Mouse (Mus musculus): ENCODE results near the gene Tfcp2.

The Tfcp2 gene

DNA sequence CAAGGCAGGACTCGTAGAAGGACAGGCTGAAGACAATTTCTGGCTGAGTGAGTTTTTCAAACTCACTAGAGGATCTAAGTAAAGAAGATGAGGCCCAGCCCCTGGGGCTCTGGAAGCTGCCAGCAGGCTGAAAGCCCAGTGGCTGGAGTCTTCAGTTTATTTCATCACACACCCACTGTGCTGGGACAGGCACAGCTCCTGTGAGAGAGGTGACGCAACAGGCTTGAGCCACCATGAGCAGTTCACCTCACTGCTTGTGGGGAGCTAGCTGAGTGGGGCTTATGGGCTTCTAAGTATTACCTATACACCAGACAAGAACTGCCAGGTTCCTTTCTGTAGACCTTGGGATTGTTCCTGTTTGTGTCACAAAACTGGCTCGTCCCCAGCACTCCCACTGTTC is 66.2 kb downstream of the Tfcp2 start:
- DNase-seq (ENCODE audit: low spot score) = peak; percentile 38

DNA sequence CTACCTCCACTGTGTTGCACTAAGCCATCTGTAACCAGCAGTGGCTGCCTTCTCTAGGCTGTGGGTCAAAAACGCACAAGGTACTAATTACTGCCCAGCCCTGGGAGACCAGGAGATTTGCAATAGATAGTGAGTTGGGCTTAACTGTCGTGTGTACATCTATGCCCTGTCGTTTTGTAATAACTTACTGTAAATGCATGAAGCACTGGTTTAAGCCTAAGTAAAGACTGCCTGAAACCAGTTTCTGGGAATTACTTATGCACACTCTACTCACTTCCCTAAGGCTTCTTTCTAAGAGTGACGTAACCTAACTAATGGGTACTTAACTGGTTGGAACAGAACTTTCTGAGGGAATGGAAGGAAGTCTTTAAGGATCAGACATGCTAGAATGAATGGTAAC is 72.9 kb downstream of the Tfcp2 start:
- DNase-seq (ENCODE audit: low spot score) = no peak

DNA sequence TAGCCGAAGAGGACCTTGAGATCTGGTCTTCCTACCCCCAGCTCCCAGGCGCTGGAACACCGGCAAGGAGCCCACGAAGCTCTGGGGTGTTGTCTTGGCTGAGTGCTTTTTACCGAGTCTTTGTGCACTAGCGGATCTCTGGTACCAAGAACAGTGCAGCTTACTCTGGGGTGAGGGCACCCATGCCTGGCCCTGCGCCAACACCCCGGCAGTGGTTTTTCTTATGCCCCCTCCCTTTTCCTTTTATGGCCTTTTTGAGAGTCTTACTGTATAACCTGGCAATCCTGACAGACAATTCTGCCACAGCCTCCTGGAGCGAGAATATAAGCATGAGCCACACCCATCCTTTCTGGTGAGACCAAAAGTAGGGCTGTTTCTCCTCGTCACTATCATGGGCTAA is 73.5 kb downstream of the Tfcp2 start:
- no peak for DNase-seq (ENCODE audit: low spot score)

DNA sequence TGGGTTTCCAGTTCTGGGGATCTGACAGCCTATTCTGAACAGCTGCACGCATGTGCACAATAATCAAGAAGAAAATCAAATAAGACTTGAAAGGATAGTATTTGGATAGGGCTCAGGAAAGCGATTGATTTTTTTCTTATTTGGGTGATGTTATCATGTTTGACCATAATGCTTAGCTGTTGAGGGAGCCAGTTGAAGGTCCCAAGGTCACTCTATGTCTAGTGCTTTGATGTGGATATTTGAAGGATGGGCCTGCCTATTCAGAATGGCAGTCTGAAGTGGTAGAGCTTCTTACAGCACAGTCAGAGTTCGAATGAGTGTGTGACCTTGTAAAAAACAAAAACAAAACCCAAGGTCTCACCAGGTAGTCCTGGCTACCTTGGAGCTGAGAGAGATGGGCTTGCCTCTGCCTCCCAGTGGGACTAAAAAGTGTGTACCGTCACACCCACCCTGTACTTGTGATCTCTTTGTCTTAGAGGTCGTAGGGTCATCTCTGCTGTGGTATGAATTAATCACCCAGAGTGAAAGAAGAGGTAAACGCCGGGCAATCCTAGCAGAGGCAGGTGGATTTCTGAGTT is 77.8 kb downstream of the Tfcp2 start:
- no peak for DNase-seq (ENCODE audit: low spot score)

DNA sequence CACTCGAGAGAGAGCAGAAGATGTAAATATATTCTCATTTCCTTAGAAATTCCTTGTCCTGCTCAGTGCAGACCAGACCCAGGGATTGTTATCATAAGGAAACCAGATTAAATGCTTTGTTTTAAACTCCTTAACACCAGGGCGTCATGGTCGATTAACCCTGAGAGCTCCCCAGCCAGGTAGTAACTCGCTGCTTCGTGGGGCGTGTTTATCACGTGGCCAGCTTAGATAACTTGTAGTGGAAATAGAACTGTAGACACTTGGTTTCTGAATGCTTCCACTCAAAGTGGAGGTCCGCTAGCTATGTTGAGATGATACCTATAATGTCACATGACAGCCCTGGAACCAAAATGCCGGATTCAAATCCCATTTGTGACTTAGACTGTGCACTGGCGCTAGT is 81.8 kb downstream of the Tfcp2 start:
- no peak for DNase-seq (ENCODE audit: low spot score)

DNA sequence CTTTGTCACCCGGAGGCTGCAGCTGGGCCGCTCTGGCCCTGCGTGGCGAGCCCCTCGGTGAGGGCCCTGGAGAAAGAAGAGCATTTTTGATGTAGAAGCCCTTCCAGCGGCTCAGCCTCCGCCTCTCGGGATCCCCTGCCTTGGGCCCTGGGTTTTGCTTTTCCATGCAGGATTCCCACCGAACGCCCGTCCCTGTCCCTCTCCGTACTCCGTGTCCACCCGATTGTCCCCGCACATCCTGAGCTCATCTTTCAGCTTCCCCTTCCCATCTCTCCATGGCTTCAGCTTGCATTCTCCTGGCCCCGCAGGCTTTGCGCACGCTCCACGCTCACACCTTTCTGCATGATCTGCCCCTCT is 82.6 kb downstream of the Tfcp2 start:
- no peak for DNase-seq (ENCODE audit: low spot score)

DNA sequence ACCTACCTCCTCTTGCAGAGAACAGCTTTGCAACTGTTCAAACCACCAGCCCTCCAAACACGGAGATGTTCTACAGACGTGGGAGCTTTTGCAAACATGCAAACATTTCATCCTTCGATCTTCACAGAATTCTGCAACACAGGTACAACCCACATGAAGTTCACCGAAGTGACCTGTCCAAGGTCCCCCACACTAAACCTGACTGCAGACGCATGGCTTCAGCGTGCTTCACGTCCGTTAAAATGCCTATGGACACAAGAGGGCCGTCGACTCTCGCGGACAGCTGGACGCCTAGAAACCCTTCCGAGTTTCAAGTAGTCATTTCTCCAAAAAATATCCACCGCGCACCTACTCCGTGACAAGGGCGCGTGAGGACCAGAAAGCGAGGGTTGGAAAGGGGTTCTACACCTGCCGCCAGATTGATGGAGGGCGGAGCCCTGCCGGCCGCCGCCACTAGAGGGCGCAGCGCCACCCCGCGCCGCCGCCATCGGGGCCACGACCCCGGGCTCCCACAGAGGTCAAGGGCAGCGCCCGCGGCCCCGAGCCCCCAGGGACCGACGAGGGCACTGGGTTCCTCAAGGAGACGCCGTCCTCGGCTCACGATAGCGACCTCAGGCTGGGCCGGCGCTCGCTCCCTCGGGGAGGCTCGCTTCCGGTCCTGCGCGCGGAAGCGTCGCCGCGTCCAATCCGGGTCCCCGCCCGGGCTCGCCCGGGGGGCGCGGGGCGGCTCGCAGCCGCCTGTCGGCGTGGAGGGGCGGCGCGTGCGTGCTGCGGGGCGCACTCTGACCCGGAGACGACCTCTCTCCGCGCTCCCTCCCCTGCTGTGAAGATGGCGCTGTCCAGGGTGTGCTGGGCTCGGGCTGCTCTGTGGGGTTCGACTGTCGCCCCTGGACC is 83.3 kb downstream of the Tfcp2 start, which contains the start of gene Letmd1:
Gene Letmd1, plus strand, starts transcription at position 729 of the 894 bp plus-strand sequence.
- DNase-seq (ENCODE audit: low spot score) = peak; percentile 84

DNA sequence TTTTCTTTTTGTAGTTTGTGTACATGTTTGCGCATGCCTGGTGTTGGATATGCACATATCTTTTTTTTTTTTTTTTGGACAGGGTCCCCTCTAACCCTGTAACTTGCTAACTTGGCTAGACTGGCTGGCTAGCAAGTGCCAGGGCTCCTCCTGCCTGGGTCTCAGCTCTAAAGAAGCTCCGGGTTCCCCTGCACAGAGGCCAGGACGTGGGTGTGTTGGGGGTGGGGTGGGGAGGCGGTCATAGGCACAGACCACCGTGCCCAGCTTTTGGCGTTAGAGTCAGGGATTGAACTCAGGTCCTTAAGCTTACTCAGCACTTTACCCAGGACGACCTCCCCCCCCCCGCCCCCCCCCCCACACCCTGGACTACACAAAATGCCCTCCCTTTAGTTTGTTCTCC is 84.1 kb downstream of the Tfcp2 start:
- DNase-seq (ENCODE audit: low spot score) = no peak

DNA sequence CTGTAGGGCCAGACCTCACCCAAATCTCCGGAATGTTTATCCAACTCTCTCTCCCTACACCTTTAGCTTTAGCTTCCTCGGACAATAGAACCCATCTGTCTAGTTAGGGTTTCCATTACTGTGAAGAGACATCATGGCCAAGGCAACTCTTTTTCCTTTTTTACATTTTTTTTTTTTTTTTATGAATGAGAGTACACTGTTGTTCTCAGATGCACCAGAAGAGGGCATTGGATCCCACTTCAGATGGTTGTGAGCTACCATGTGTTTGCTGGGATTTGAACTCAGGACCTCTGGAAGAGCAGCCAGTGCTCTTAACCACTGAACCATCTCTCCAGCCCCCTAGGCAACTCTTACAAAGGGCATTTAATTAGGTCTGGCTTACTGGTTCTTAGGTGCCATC is 86.4 kb downstream of the Tfcp2 start:
- no peak for DNase-seq (ENCODE audit: low spot score)

DNA sequence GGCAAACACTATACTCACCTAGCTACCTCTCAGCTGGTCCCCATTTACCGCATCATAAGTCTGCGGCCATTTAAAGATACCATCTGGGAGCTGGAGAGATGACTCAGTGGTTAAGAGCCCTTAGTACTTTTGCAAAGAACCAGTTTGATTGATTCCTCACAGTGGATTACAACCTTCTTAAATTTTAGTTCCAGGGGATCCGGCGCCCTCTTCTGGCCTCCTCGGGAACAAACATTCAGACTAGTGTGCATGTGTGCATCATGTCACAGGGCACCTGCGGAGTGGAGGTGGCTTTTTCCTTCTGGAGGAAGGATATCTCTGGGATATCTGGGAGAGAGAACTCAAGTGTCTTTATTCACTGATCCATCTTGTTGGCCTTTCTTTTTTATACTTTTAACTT is 88.1 kb downstream of the Tfcp2 start:
- DNase-seq (ENCODE audit: low spot score) = peak; percentile 71

DNA sequence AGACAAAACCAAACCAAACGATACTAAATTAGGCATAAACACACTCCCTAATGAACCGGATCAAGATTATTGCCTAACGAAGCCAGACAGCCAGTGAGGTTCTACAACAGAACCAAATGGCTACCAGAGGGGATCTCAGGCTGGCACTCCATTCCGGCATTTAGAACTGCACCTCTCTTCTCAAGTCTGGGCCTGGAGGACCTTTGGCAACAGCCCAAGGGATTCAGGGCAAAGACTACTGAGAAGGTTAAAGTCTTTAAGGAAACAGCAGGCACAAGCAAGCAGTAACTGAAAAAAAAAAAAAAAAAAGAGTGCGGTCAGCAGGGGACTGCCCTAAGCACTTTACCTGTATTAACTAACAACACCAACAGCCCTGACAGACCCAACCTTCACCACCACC is 89.7 kb downstream of the Tfcp2 start:
- DNase-seq (ENCODE audit: low spot score) = no peak

DNA sequence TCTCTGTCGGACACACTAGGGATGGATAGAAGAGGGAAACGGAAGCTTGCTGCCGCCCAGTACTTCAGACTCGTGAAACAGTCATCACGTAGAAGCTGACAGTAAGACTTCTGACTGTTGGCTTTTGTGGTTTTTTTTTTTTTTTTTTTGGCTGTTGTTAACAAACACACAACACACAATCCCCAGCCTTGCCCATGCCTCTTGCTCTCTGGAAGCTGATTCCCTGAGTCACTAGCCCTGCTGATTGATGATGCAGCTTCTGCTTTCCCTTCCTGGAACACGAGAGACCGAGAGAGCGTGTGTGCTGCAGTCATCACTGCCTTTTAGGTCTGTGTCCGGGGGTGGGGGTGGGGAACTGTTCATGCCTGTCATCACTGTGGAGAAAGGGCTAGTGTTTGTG is 90.2 kb downstream of the Tfcp2 start:
- no peak for DNase-seq (ENCODE audit: low spot score)

DNA sequence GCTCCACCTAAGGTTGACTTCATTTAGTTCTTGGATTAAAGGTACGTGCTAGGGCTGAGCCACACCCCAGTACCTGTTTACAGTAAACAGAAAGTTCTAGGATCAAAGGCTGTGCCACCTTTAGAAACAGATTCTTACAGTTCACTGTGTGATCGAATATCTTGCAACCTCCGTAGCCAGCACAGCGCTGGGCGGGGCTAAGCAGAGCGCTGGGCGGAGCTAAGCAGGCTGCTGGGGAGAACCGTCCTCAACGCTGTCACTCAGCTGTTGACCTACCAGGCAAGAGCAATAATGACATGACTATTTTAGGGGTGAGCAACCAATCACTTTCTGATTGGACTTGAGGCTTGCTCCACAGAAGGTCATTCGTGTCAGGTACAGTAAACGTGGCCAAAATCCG is 90.9 kb downstream of the Tfcp2 start:
- DNase-seq (ENCODE audit: low spot score) = peak; percentile 33

DNA sequence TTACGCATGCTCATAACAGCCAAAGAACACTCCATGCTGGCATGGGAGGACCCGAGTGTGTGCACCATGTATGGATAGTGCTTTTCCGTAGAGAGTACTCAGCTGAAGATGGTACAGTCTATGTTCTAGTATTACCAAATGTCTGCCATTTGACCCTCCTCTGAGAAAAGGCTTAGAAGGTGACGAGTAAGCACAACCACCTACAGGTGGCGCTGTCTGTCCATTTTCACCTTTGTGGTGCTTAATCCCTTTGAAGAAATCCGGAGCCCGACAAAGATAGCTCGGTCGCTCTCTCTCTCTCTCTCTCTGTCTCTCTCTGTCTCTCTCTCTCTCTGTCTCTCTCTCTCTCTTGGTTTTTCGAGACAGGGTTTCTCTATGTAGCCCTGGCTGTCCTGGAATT is 93.8 kb downstream of the Tfcp2 start:
- peak; percentile 70 for DNase-seq (ENCODE audit: low spot score)

DNA sequence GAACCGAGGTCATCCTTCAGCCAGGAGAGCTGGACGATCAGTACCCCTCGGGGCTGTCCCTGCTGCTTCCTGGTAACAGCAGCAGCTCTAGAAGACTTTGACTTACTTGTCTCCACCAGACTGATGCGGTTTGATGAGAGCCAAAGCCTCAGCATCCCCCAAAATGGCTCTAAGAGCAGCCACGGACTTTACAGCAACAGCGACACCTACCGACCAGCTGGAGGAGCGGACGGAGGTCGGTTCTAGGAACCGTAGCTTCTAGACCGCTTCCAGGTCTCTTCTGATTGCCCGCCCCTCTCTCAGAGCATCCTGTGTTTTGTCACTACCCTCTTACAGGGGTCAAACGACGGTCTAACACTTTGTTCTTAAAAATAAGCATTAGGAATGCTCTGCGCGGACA is 94.5 kb downstream of the Tfcp2 start:
- peak; percentile 72 for DNase-seq (ENCODE audit: low spot score)

DNA sequence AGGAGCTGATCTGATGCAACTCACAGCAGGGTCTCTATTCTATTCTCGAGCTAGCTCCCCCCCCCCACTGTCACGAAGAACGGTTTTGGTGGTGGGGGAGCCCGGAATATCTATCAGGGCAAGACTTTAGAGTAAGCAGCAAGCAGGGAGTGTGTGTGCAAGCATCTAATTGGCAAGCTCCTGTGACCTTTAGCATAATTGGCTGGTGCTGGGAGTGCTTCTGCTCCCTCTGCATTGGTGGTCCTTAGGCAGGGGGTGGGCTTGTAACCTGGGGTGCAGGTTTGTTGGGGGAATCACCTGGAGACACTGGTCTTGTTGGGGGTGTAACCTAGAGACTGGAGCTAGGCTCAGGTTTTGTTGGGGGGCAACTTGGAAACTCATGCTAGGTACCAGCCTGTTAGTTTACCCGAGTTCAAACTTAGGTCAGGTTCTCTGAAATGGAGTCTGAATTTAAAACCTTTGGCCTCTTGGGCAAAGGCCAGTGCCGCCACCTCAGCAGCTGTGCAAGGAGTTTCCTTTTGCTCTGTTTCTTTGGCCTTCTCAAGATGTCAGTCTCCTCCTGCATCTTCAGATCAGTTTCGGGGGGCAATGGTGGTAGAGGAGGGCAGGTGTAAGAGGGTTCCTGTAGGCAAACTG is 95.3 kb downstream of the Tfcp2 start:
- DNase-seq (ENCODE audit: low spot score) = no peak

DNA sequence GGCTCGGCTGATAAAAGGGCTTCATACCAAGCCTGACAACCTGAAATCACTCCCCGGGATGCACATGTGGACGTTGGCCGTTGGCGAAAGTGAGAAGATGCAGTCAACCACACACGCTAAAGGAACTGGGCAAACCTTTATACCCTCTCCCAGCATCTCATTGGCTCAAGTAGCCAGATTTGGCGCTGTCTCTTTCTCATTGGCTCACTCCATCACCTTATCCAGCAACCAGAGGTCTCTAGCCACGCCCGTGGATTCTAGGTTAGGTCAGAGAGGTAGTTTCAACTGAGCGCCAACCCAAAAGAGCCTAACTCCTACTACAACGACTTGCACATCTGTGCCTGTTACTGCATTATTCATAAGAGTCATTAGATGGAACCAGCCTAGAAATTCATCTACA is 99.3 kb downstream of the Tfcp2 start:
- DNase-seq (ENCODE audit: low spot score) = no peak

DNA sequence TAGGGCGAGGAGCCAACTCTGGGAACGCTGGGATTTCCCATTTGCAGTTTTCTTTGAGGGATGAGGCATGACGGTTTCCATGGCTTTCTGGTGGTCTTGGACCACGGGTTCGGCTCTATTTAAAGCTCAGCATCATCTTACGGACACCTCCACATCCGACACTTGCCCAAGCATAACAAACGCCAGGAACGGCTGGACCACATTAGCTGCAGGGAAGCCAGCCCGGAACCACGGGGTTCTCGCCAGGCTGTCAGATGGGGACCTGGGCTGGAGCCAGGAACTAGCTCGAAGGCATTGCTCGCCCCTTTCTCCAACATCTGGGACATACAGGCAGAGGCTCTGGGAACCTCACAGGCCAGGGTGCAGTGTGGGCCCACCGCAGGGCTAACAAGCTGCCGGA is 100.6 kb downstream of the Tfcp2 start:
- peak; percentile 32 for DNase-seq (ENCODE audit: low spot score)

DNA sequence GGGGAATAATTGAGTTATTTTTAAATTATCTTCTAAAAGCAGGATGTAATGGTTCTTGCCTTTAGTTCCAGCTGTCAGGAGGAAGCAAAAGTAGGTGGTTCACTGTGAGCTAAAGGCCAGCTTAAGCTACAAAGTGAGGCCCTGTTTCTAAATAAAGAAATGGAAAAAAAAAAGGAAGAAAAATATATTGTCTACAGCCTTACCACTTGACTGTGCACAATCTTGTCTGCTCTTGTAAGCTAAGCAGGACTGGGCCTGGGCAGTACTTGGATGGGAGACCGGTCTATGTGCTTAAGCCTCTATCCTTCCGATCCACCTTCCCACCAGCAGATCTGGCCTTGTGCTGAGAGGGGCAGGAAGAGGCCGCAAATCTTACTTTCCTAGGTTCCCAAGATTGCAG is 102.3 kb downstream of the Tfcp2 start:
- no peak for DNase-seq (ENCODE audit: low spot score)

DNA sequence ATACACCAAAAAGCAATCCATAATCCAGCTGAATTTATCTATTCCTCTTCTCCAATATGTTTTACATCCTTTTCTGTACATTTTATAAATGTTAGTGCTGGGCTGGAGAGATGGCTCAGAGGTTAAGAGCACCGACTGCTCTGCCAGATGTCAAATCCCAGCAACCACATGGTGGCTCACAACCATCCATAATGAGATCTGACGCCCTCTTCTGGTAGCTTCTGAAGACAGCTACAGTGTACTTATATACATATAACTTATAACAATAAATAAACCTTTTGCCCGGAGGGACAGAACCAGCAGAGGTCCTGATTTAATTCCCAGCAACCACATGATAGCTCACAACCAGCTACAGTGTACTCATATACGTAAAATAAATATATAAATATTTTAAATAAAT is 103.2 kb downstream of the Tfcp2 start:
- DNase-seq (ENCODE audit: low spot score) = no peak

All from urinary bladder, postnatal 14 days (tissue).